Mouse (Mus musculus) limb, embryonic 13.5 days (tissue): ENCODE results near the gene Kirrel. TPM values are rescaled to one million over a fixed set of nuclear protein-coding genes. Genes with fewer than 3 reads are reported as not detected.

Experiments used
- ATAC-seq: fragments of 200-750 bp; cut with Nextera tagmentation; 2 replicates; pipeline ENCODE4 v1.8.0; 2017; ENCODE audit warnings: low read depth, moderate number of reproducible peaks, moderate TSS enrichment; ENCODE audit not compliant: low FRiP score
- H3K27ac ChIP-seq: fragments of 300-500 bp; sonication (generic); 2 replicates; pipeline ENCODE4 v1.5.1; 2015; ENCODE audit warnings: inconsistent platforms, mild to moderate bottlenecking, moderate library complexity
- H3K27me3 ChIP-seq: fragments of 300-500 bp; sonication (generic); 2 replicates; pipeline ENCODE4 v1.6.1; 2015; ENCODE audit warnings: mild to moderate bottlenecking, inconsistent platforms
- H3K36me3 ChIP-seq: fragments of 300-500 bp; sonication (generic); 2 replicates; pipeline ENCODE4 v1.6.1; 2015; ENCODE audit warnings: inconsistent platforms, mild to moderate bottlenecking, moderate library complexity
- H3K4me1 ChIP-seq: fragments of 300-500 bp; sonication (generic); 2 replicates; pipeline ENCODE4 v1.6.1; 2015; ENCODE audit warnings: inconsistent platforms
- H3K4me2 ChIP-seq: fragments of 300-500 bp; sonication (generic); replicated peaks from 2 replicates; pipeline ENCODE4 v1.6.1; 2015; ENCODE audit warnings: inconsistent platforms, mild to moderate bottlenecking, moderate library complexity
- H3K4me3 ChIP-seq: fragments of 300-500 bp; sonication (generic); 2 replicates; pipeline ENCODE4 v1.5.1; 2015; ENCODE audit warnings: moderate library complexity, mild to moderate bottlenecking, inconsistent platforms
- H3K9ac ChIP-seq: fragments of 300-500 bp; sonication (generic); 2 replicates; pipeline ENCODE4 v1.6.1; 2015; ENCODE audit warnings: mild to moderate bottlenecking, inconsistent platforms
- H3K9me3 ChIP-seq: fragments of 300-500 bp; sonication (generic); 2 replicates; pipeline ENCODE4 v1.6.1; 2016; ENCODE audit warnings: inconsistent platforms
- WGBS: fragments of 180-500 bp; shearing (Covaris S2); methylation state at CpG from one replicate; pipeline ENCODE4 v1.1.7; 2015; 5-methylcytosine and 5-hydroxymethylcytosine counted together
- polyA plus RNA-seq: library from polyadenylated mRNA; unstranded; fragments of >200 nt; fragmentation: Nextera tagmentation; extraction: Ambion mirVana; gene quantifications from 2 replicates; pipeline ENCODE4 v1.2.1, GENCODE M21; 2015

The Kirrel gene
- polyA plus RNA-seq, 1 experiment from 2014 or later = 25.6 TPM

- no peak overlapping the region for H3K9ac ChIP-seq
- H3K27me3 ChIP-seq = no peaks in the 10 kb centered on the region
- peaks cover 43% of the 10 kb centered on the region for H3K36me3 ChIP-seq
- peak overlapping the region; percentile 50 for H3K4me2 ChIP-seq
- no peak overlapping the region for H3K4me3 ChIP-seq
- ATAC-seq = no peak
- peaks cover 98% of the 10 kb centered on the region for H3K4me1 ChIP-seq
- peak overlapping the region; percentile 91; the same call in 1 of the 2 replicates for H3K27ac ChIP-seq
- no peaks in the 10 kb centered on the region; the same call in 1 of the 2 replicates for H3K9me3 ChIP-seq
- WGBS = 77% methylated on average over 6 of the region's 6 CpGs
Measured at GRCm38 (mm10) chr3:87164099-87164815, 10.3 kb downstream of the Kirrel start.

- peaks cover 42% of the 10 kb centered on the region for H3K36me3 ChIP-seq
Measured at GRCm38 (mm10) chr3:87163116-87163515, 11.4 kb downstream of the Kirrel start.

GRCm38 (mm10) chr3:87162380-87162779, 12.2 kb downstream of the Kirrel start:
- no peak overlapping the region for H3K9ac ChIP-seq
- peaks cover 35% of the 10 kb centered on the region for H3K36me3 ChIP-seq
- WGBS = 86% methylated on average over 5 of the region's 5 CpGs
- ATAC-seq = no peak
- no peak overlapping the region for H3K4me2 ChIP-seq
- H3K27ac ChIP-seq = no peak overlapping the region
- no peaks in the 10 kb centered on the region; the same call in 1 of the 2 replicates for H3K9me3 ChIP-seq
- H3K4me1 ChIP-seq = peaks cover 99% of the 10 kb centered on the region
- no peak overlapping the region for H3K4me3 ChIP-seq
- no peaks in the 10 kb centered on the region for H3K27me3 ChIP-seq

More at GRCm38 (mm10) chr3:87163116-87163515, 11.4 kb downstream of the Kirrel start:
- Histone ChIP-seq H3K4me3 (no peak overlapping the region), H3K9me3 (no peaks in the 10 kb centered on the region; the same call in 1 of the 2 replicates), H3K4me2 (no peak overlapping the region), H3K27me3 (no peaks in the 10 kb centered on the region), H3K4me1 (peaks cover 98% of the 10 kb centered on the region), H3K27ac (peak overlapping the region; percentile 1; the same call in 1 of the 2 replicates), H3K9ac (no peak overlapping the region)
- ATAC-seq = no peak
- WGBS = 48% methylated on average over 4 of the region's 4 CpGs

- Histone ChIP-seq H3K9ac (no peak overlapping the region), H3K27ac (0 out of 2 replicates have a peak overlapping the region, but pooled peaks have one; percentile 2), H3K36me3 (peaks cover 31% of the 10 kb centered on the region), H3K4me3 (no peak overlapping the region), H3K27me3 (no peaks in the 10 kb centered on the region), H3K4me2 (no peak overlapping the region), H3K4me1 (peaks cover 100% of the 10 kb centered on the region), H3K9me3 (no peaks in the 10 kb centered on the region; the same call in 1 of the 2 replicates)
- WGBS = 85% methylated on average over 5 of the region's 5 CpGs
- no peak for ATAC-seq
Measured at GRCm38 (mm10) chr3:87161601-87162000, 12.9 kb downstream of the Kirrel start.

GRCm38 (mm10) chr3:87160819-87161509, 13.6 kb downstream of the Kirrel start:
- Histone ChIP-seq H3K36me3 (peaks cover 32% of the 10 kb centered on the region), H3K4me2 (no peak overlapping the region), H3K4me1 (peaks cover 97% of the 10 kb centered on the region), H3K27me3 (no peaks in the 10 kb centered on the region), H3K9me3 (no peaks in the 10 kb centered on the region; the same call in 1 of the 2 replicates), H3K27ac (0 out of 2 replicates have a peak overlapping the region, but pooled peaks have one; percentile 2), H3K9ac (no peak overlapping the region), H3K4me3 (no peak overlapping the region)
- 32% methylated on average over 6 of the region's 6 CpGs for WGBS
- ATAC-seq = no peak

- H3K27ac ChIP-seq = peak overlapping the region; percentile 96
- ATAC-seq = peak; percentile 13; the same call in 1 of the 2 replicates
- peak overlapping the region; percentile 43; the same call in 1 of the 2 replicates for H3K9ac ChIP-seq
- 43% methylated on average over 7 of the region's 7 CpGs for WGBS
- peaks cover 97% of the 10 kb centered on the region for H3K4me1 ChIP-seq
- H3K36me3 ChIP-seq = peaks cover 30% of the 10 kb centered on the region
- H3K4me3 ChIP-seq = no peak overlapping the region
- peak overlapping the region; percentile 51; the same call in 1 of the 2 replicates for H3K4me2 ChIP-seq
- no peaks in the 10 kb centered on the region for H3K27me3 ChIP-seq
- H3K9me3 ChIP-seq = no peaks in the 10 kb centered on the region; the same call in 1 of the 2 replicates
Measured at GRCm38 (mm10) chr3:87159190-87159589, 15.4 kb downstream of the Kirrel start.

- Histone ChIP-seq H3K9me3 (no peaks in the 10 kb centered on the region), H3K4me2 (peak overlapping the region; percentile 51), H3K9ac (peak overlapping the region; percentile 48), H3K4me3 (peak overlapping the region; percentile 0; the same call in 1 of the 2 replicates), H3K27ac (peak overlapping the region; percentile 96), H3K36me3 (peaks cover 23% of the 10 kb centered on the region), H3K4me1 (peaks cover 97% of the 10 kb centered on the region), H3K27me3 (no peaks in the 10 kb centered on the region)
- WGBS = 5% methylated on average over 12 of the region's 12 CpGs
- ATAC-seq = peak; percentile 29; the same call in 1 of the 2 replicates
Measured at GRCm38 (mm10) chr3:87157767-87158291, 16.7 kb downstream of the Kirrel start.

GRCm38 (mm10) chr3:87157297-87157696, 17.2 kb downstream of the Kirrel start:
- no peak for ATAC-seq
- H3K4me3 ChIP-seq = 0 out of 2 replicates have a peak overlapping the region, but pooled peaks have one; percentile 0
- 48% methylated on average over 6 of the region's 6 CpGs for WGBS

GRCm38 (mm10) chr3:87154398-87155287, 19.9 kb downstream of the Kirrel start:
- Histone ChIP-seq H3K27me3 (no peaks in the 10 kb centered on the region), H3K9ac (no peak overlapping the region), H3K36me3 (0 out of 2 replicates have a peak, but pooled peaks cover 3% of the 10 kb centered on the region), H3K9me3 (no peaks in the 10 kb centered on the region), H3K27ac (peak overlapping the region; percentile 63; the same call in 1 of the 2 replicates), H3K4me2 (no peak overlapping the region), H3K4me1 (peaks cover 97% of the 10 kb centered on the region), H3K4me3 (no peak overlapping the region)
- no peak for ATAC-seq
- 52% methylated on average over 15 of the region's 15 CpGs for WGBS

More at GRCm38 (mm10) chr3:87157297-87157696, 17.2 kb downstream of the Kirrel start:
- Histone ChIP-seq H3K27ac (peak overlapping the region; percentile 96), H3K9ac (peak overlapping the region; percentile 48; the same call in 1 of the 2 replicates), H3K4me2 (peak overlapping the region; percentile 51), H3K9me3 (no peaks in the 10 kb centered on the region), H3K4me1 (peaks cover 97% of the 10 kb centered on the region), H3K36me3 (peaks cover 23% of the 10 kb centered on the region), H3K27me3 (no peaks in the 10 kb centered on the region)

- Histone ChIP-seq H3K4me1 (peaks cover 97% of the 10 kb centered on the region), H3K27me3 (no peaks in the 10 kb centered on the region), H3K27ac (peak overlapping the region; percentile 77), H3K4me2 (0 out of 2 replicates have a peak overlapping the region, but pooled peaks have one; percentile 3), H3K4me3 (no peak overlapping the region), H3K9me3 (no peaks in the 10 kb centered on the region), H3K9ac (no peak overlapping the region), H3K36me3 (0 out of 2 replicates have a peak, but pooled peaks cover 3% of the 10 kb centered on the region)
- 34% methylated on average over 2 of the region's 2 CpGs for WGBS
- ATAC-seq = no peak
Measured at GRCm38 (mm10) chr3:87153038-87153437, 21.5 kb downstream of the Kirrel start.
